Mouse (Mus musculus) c-Kit-positive CD71-negative TER-119-negative erythroid progenitor cells, embryonic 14.5 days (primary cell): ENCODE results near the gene Actbl2.

Experiments
- DNase-seq: peaks from one replicate; pipeline ENCODE4 v3.0.0-alpha.2; 2013; ENCODE audit warnings: low read depth

Gene Actbl2

DNA sequence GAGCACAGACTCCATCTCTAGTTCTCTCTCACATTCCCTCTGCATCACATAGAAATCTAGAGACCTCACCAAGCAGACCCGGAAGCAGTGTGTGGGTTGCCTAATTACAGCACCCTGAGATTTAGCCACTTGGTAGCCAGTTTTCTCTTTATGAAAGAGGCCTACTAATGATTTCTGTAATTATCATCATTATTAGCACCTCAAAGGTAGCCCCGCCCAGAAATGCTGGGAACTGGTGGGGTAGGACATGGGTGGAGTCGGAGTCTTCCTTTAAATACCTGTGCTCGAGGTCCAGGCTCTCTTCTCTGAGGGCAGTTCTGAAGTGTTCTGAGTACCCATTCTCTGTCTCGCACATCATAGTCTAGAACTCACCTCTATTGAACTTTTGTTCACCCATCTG lies at the start of gene Actbl2:
TSS of gene Actbl2 (plus strand) at position 301 of the 400 bp plus-strand sequence.
- DNase-seq = no peak

DNA sequence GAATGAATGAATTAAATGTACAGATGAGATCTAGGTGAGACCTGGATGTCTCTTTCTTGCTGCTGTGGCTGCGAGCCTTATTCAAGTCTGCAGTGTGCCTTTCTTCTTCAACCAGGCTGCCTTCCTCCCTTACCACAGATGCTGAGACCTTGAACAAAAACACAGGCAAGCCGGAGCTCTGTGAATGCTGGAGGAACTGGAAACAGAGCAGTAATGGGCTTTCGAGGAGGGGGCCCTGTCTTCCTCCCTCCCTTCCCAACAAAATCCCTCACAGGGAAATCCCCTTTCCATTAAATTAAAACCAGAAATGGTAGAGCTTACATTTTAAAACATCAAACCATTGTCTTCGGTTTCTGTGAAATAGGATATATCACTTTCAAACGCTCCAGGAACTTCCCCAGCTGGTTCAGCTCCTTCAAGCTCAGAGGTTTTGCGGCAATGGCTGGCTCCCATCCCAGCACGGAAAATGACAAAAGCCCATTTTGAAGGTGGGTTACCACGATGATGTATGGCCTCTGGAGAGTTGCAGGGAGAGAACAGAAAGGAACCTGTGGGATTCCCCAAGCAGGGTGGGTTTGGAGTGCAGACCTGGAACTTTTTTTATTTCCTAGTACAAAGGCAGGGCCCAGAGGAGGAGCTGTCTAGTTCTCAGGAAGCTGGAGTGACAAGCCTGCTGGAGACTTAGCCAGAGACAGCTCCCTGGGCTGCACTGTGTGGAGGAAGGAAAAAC lies 44.0 kb upstream of the Actbl2 start:
- DNase-seq = no peak

DNA sequence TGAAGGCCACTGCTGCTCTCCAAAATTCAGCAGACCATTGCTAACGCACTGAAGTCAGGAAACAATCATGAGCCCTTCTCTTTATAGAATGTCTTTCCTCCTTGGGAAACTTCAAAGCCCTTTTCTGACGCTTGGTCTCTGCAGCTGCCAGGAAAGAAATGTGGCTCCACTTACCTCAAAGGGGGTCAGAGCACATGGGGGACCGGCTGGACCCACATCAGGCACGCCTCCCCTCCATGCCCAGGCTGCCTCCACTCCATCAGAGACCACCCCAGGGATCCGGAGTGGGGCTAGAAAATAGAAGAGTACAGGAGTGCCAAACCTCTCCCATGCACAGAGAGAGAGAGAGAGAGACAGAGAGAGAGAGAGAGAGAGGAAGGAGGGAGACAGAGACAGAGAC lies 26.0 kb upstream of the Actbl2 start:
- no peak for DNase-seq

DNA sequence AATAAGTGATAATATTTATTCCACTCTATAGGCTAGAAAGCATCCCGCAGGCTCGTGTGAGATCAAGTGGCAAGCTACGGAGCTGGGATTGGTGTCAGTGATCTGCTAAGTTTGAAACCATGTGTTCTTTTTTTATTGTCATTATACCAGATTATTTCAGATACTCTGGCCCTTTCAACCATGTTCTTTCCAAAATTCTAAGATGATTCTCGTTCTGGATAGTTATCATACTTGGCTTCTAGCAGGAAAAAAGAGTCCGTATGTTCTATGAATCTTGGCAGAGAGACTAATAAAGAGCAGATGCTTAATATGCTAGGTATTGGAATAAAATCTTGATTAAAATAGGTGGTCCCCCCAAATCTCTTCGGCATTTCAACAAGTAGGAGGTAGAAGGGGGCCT lies 25.3 kb upstream of the Actbl2 start:
- DNase-seq = no peak

DNA sequence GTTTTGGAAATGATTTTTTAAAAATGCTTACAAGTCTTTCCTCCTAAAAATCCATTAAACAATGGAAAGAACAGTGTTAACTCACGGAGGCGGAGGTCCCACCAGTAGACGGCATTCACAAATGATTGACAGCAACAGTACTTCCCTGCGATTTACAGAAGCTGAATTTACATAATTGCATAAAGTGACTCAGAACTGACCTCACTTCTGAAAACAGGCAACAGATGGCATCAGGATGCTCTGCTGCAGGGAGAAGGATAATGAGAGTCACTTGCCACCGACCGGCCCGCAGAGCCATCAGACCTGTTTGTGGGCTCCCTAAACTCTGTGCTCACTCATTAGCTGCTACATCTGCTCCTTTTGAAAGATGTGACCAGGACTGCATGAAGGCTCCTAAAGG lies 22.4 kb upstream of the Actbl2 start:
- DNase-seq = no peak

DNA sequence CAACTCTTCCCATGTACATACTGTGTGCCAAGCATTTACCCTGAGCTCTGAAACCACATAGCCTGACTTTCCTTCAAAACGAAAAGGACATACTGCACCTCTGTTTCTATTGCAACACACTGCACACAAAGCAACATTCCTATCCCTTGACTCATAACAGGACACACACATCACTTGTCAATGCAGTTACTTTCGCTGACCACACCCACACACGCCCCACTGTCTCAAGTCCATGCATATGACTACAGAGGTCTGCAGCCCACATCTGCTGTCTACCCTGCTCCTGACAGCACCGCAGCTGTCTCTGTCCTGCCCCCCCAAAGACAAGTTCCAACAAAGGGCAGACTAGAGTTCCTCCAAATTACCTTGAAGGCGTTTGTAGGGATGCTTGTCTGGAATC lies 21.5 kb upstream of the Actbl2 start:
- DNase-seq = no peak

DNA sequence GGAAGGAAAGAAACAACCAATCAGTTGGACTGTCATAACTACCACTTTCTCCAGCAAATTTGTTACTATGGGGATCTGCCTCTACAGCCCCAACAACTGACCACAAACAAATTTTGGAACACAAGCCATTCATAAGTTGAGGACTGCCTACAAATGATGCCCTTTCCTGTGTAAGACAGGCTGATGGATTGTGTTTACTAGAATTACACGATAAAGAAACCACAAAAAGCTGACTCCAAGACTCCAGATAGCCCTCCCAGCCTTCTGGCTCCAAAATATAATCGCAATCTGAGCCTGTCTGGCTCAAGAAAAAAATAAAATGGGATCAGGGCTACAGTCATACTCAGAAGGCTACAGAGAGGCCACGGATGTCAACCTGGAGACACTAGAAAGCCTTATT lies 20.2 kb upstream of the Actbl2 start:
- no peak for DNase-seq

DNA sequence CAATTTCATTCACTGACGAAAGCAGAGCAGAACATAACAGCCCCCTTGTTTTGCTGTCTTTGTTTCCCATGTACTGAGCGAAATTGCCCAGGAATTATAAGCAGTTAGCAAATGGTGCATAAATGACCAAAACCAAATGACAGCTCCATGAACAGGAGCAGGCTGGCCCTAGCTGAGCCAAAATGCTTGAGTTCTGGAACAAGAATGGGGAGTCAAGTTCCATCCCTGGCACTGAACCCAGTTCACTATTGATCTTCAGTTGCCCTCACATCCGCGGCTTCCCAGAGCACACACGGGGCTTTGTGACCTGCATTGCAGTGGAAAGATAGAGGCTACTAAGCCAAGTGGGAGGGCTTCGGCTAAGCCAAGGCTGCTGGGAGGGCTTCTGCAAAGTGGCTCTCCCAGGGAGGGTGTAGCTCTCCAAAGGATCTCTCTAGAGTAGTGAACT lies 19.1 kb upstream of the Actbl2 start:
- DNase-seq = no peak

DNA sequence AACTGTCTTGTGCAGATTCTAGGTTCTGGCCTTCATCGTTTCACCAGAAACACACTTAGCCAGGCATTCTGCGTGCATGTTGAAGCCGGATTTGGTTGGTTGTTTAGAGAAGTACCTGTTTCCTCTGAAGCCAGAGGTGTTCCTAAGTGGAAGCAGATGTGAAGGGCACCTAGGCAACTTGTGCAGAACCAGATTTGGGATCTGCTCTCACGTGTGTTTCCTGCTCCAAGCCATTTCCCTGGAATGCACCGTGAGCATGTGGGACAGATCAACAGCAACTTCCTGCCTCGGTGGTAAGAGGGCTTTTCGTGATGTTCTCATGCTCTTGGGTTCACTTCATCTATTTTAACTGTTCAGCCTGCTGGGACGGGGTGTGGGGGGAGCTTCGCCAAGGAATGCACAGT lies 18.4 kb upstream of the Actbl2 start:
- DNase-seq = no peak

DNA sequence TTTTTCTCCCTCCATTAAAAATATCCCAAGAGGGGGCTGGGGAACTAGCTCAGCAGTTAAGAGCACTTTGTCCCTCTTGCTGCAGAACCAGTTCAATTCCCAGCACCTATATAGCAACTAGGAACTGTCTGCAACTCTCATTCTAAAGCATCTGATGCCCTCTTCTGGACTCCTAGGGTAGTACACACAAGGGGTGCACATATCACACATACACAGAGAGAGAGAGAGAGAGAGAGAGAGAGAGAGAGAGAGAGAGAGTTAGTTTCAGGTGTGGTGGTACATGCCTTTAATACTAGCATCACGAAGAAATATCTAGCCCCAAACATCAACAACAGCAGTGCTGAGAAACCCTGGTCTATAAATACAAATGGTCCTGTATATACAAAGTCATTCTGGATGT lies 17.5 kb upstream of the Actbl2 start:
- no peak for DNase-seq

DNA sequence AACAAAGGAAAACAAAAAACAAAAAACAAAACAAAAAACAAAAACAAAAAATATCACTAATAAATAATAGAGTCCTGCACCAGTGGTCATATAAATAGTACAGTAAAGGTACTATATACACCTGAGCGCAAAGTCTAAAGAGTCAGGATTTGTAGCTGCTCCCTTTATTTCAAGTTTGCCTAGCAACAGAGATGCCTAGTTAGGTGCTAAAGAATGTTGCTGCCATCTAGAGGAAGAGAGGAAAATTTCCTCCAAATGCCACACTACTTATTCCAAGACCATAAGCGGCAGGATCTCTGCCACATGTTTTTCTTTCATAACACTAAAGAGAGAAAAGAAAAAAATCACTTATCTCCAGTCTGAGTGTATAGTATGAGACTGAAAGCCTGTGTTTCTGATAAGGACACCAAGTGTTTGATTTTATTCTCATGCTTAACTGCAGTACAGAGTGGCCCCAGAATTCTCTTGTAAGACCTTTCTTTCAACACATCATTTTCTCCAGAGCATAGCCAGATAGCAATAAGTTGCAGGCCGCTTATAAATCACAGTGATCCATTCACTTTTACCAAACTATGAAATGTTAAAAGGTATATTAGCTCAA lies 16.8 kb upstream of the Actbl2 start:
- peak; percentile 23 for DNase-seq

DNA sequence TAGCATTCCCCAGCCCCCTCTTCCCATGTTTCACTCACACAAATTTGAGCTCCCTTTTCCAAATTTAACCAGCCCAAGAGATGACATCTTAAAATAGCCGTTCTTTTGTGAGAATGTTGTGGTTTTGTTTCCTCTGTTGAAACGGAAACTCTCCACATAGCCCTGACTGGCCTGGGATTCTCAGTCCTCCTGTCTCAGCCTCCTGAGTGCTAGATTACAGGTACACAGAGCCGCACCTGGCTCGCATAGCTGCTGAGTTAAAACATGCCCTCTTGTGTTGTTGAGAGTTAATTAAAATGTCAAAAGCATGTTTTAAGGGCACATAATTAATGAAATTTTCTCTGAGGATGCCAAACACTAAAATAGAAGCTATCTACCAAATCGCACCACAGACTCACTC lies 3.7 kb upstream of the Actbl2 start:
- no peak for DNase-seq

DNA sequence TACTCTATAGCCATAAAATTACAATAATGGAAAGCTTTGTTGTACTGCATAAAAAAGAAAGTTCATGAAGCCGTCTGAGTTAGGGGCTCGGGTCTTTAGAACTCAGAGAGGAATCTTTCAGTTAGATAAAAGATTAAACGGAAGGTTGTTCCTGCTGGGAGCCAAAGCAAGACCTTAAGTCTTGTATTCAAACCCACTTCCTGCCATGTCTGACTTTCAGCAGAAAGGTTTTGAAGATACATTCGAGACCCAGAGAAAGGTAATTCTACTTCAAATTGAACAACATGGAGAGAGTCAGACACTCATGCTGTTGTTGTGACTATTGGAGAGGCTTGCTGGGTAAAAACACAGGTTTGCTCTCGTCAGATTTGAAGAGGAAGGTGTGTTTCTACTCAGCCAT lies 3.0 kb upstream of the Actbl2 start:
- DNase-seq = no peak

DNA sequence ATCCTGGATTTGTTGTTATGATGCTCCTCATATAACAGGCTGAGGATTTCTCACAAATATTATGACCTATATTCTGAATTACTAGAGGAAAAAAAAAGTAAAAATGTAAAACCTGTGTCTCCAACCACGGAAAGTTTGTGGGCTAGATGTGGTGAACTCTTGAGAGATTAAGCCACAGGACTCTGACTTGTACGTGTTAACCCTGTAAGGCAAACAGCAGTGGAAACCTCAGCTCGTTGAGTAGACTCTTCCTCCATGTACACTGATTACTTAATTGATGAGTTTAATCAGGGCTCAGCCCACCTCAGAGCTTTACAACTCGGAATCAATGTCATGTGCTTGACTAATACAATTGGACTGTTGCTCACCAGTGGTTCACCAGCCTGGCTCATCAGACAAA lies 3.2 kb downstream of the Actbl2 start:
- no peak for DNase-seq

DNA sequence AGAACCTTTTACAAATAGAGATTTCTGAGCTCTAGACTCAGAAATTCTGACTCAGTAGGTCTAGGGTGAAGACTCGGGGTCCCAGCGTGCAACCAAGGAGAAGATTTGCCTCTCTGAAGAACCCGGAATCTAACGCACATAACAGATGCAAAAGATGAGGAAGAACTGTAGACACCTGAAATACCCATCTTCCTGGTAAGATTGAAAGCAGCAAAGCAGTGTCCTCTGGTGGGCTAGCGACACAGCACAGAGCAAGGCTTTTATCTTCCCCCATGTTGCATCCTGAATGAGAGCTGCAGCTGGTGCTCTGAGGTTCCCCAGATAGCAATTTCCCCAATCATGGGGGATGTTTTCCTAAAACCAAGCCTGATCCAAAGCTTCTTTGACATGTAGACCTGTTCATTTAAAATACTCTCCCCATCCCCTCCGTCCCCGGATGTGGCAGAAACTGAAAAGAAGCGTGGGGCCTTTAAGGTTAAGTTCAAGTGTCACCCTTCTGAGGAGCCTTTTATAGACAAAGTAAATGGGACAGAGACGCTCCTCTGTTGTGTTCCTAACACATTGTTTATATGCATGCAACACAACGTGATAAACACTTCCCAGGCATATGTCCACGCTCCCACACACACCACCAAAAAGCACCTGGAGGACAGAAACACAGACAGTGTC lies 3.7 kb downstream of the Actbl2 start:
- no peak for DNase-seq

DNA sequence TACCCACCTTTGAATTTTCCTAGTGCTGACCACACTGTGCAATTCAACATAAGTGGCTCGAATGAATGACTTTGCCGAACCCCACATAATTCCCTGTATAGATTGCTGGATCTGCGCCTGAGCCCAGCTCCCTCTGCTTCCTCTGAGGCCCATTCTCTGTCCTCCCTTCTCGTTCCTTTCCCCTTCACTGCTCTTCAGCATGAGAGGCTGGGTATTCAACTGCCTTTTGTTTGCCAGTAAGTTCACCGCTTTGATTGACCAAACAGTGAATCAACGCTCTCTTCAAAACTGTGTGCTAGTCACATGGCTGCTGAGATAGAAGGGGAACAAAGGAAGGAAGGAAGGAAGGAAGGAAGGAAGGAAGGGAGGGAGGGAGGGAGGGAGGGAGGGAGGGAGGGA lies 4.3 kb downstream of the Actbl2 start:
- DNase-seq = no peak

DNA sequence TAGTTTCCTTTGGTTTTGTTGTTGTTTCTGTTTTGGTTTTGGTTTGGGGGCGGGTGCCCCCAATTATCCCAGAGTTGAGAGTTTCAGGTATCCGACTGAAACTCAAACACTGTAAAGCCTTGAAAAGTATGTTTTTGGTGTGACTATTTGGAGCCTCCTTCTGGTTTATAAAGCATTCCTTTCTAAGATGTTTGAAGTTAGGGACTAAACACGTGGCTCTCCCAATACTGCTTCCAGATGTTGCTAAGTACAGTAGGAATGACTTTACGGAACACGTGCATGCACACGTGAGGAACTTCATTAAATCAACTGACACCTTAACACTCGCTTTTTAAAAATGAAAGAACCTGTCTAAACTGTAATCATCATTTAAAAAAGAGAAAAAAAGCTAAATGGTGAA lies 4.9 kb downstream of the Actbl2 start:
- DNase-seq = no peak

DNA sequence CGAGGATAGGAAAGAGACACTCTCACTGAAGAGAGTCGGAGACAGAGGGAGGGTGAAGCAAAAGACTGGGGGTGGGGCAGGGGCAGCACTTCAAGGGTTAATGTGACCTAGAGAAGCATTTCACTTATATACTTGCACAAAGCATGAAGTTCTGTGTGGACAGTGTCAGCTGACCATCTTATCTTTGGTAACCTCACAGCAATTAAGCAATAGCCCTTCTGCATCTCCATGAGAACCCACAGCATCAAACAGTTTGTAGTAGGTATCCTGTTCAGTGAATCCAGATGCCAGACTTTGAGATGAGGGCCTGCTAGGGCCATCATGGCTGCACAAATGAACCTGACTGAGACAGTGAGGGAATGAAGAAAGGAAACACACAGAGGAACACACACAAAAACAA lies 8.4 kb downstream of the Actbl2 start:
- DNase-seq = no peak

DNA sequence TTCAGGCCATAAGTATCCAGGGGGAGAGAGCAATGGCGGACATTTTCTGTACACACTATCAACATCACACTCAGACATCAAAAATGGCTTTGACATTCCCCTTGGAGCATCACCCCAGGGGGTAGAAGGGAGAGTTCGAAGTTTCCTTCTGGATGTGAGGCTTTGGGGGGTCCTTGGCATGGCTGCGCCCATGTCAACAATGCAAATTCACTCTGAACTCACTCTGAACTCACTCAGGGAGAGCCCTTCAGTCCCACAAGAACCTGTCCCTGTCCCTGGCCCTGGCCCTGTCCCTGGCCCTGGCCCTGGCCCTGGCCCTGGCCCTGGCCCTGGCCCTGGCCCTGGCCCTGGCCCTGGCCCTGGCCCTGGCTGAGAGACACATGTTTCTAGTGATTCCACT lies 8.9 kb downstream of the Actbl2 start:
- no peak for DNase-seq

DNA sequence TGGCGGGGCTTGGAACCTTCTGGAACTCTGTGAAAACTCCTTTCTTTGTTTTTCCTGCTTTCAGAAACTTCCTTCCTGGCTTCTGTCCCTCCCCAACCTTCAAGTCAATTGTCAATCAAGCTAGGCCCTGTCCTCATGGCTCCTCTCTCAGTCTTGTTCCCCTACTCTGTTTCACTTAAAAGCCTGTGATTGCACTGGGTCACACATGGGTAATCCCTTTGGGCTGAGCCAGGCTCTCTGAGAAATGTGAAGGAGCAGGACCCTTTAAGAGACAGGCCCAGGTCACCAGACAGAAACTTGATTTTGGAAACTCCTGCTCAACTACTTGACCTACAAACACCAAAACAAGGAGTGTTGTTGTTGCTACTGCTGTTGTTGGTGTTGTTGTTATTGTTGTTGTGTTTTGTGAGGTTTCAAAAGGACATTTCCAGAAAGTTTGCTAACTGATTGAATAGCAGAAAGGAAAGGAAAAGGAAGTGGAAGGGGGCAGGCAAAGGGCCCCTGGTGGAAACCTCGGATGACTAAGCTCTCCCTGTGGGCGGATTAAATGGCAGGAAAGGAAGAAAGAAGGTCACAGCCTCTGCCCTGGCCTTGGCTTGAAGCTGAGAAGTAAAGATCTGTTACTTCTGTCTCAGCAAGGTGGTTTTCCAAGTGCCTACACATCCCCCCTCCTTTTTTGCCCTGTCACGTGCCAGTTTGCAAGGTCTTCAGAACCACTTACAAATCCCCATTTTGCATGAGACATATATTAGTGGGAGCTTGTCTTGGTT lies 10.6 kb downstream of the Actbl2 start:
- DNase-seq = no peak

DNA sequence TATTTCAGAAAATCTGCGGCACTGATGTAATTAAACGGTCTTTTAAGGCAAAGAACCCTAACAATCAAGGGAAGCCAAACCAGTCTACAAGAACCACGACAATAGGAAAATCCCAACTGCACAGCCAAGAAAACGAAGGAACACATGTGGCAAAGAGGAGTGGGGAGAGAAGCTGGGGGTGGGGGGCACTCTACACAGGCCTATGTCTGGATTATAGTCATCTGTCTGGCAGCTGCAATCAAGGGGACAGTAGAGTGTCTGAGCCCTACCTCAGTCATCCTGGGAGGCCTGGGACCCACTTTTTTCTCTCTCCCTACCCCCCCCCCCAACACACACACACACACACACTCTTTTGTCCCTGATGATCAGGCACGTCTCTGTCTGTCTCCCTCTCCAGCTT lies 12.0 kb downstream of the Actbl2 start:
- no peak for DNase-seq

DNA sequence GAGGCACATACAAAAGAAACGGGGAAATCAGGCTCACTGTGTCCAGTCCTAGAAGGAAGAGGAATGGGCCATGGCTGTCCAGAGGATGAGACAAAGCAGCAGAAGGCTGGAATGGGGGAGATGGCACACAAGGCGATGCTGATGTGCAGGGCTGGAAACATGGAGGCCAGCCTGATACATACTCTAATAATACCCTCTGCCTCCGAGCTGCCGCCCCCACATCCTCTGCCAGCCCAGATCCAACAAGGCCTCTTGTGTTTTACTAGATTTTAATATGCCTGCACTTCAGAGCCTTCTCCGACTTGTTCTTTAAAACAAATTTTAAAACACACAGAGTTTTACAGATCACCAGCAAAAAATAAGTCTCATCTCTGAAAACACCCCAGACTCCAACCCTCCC lies 14.2 kb downstream of the Actbl2 start:
- DNase-seq = no peak

DNA sequence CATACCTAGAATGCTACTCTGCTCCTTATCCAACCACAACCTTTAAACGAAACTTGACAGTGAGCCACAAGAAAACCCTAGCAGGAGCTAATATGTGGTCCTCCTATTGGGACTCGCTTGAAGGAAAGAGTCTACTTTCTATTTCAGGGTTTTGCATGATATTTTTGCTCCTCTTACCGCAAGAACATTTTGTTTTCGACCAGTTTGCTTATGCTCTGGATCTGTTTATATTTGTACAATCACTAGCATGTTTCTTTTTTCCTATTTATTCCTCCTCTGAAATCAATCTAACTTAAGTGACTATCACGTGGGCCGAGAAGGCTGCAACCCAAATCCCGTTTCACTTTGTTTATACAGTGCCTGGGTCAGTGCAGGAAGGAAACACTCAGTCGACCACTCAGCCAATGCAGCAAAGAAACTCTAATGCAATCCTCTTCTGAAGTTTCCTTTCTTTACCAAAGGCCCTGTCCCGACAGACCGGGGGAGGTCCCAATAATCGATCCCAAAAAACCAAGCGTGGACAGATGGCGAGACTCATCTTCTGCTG lies 15.0 kb downstream of the Actbl2 start:
- DNase-seq = no peak
